Mouse (Mus musculus) thymus, adult 2 months (tissue): ENCODE measurements around the gene Polg. TPM values are rescaled to one million over a fixed set of nuclear protein-coding genes. Genes with fewer than 3 reads are reported as not detected.
A peak's percentile ranks its signal among the peaks of the same experiment; 100 is the strongest.

ENCODE experiments used
- DNase-seq: peaks from one replicate; pipeline ENCODE4 v3.0.0; 2021
- H3K27ac ChIP-seq: fragments of 200-500 bp; 2 replicates; pipeline ENCODE4 v1.5.1; 2012; ENCODE audit warnings: low read length, control low read depth; ENCODE audit not compliant: control insufficient read depth, insufficient read depth
- H3K27me3 ChIP-seq: fragments of 200-500 bp; 2 replicates; pipeline ENCODE4 v1.6.1; 2012; ENCODE audit warnings: mild to moderate bottlenecking, low read length, moderate library complexity, mixed read lengths; ENCODE audit not compliant: control insufficient read depth, insufficient read depth
- H3K36me3 ChIP-seq: fragments of 200-500 bp; 2 replicates; pipeline ENCODE4 v1.6.1; 2012; ENCODE audit warnings: mild to moderate bottlenecking, low read length, moderate library complexity; ENCODE audit not compliant: control insufficient read depth, insufficient read depth
- H3K4me1 ChIP-seq: fragments of 200-500 bp; replicated peaks from 2 replicates; pipeline ENCODE4 v1.6.1; 2012; ENCODE audit warnings: low read length; ENCODE audit not compliant: control insufficient read depth, insufficient read depth
- H3K4me3 ChIP-seq: fragments of 200-500 bp; 2 replicates; pipeline ENCODE4 v1.5.1; 2012; ENCODE audit warnings: mild to moderate bottlenecking, low read length, control low read depth, moderate library complexity; ENCODE audit not compliant: control insufficient read depth, insufficient read depth
- CTCF ChIP-seq: fragments of 200-500 bp; IDR thresholded peaks from 2 replicates; pipeline ENCODE4 v1.5.1; 2012; ENCODE audit warnings: mild to moderate bottlenecking, control low read depth, low read length, moderate library complexity, borderline replicate concordance; ENCODE audit not compliant: control insufficient read depth, poor library complexity, insufficient read depth; ENCODE audit errors: extremely low read depth
- POLR2A ChIP-seq: fragments of 200-500 bp; IDR thresholded peaks from 2 replicates; pipeline ENCODE4 v1.6.1; 2012; ENCODE audit warnings: mild to moderate bottlenecking, low read length, control low read depth, moderate library complexity; ENCODE audit not compliant: control insufficient read depth, poor library complexity, insufficient read depth; ENCODE audit errors: extremely low read depth
- WGBS: fragments of 180-500 bp; shearing (Covaris S2); methylation state at CpG from one replicate; pipeline ENCODE4 v1.1.7; 2018; 5-methylcytosine and 5-hydroxymethylcytosine counted together
- polyA plus RNA-seq: library from polyadenylated mRNA; depleted of rRNA; stranded (reverse); fragments of >200 nt; gene quantifications from 2 replicates; pipeline ENCODE4 v1.2.3, GENCODE M21; 2012

Gene Polg
- polyA plus RNA-seq, 1 experiment = 164 TPM

GRCm38 (mm10) chr7:79465461-79466044, 609 bp downstream of the Polg start:
- peak overlapping the region; percentile 82 for H3K4me3 ChIP-seq
- H3K27ac ChIP-seq = peak overlapping the region; percentile 13
- DNase-seq = peak; percentile 72
- peaks cover 18% of the 10 kb centered on the region for H3K36me3 ChIP-seq
- no peaks in the 10 kb centered on the region for H3K27me3 ChIP-seq
- WGBS = 6% methylated on average over 47 of the region's 47 CpGs
- H3K4me1 ChIP-seq = peaks cover 30% of the 10 kb centered on the region
- TF ChIP-seq POLR2A = no peak
- TF ChIP-seq CTCF = no peak

- 86% methylated on average over 47 of the region's 47 CpGs for WGBS
- TF ChIP-seq CTCF = no peak
- no peak for TF ChIP-seq POLR2A
- H3K27ac ChIP-seq = no peak overlapping the region
- peak overlapping the region; percentile 82 for H3K4me3 ChIP-seq
- DNase-seq = peak; percentile 15
- H3K27me3 ChIP-seq = no peaks in the 10 kb centered on the region
- peaks cover 25% of the 10 kb centered on the region for H3K36me3 ChIP-seq
- H3K4me1 ChIP-seq = peaks cover 30% of the 10 kb centered on the region
Observed at GRCm38 (mm10) chr7:79464776-79465420, 1.3 kb downstream of the Polg start.

GRCm38 (mm10) chr7:79463376-79464077, 2.6 kb downstream of the Polg start:
- TF ChIP-seq CTCF (no peak), POLR2A (no peak)
- WGBS = 95% methylated on average over 11 of the region's 11 CpGs

GRCm38 (mm10) chr7:79461721-79462120, 4.4 kb downstream of the Polg start:
- Histone ChIP-seq H3K4me1 (peaks cover 24% of the 10 kb centered on the region), H3K27me3 (no peaks in the 10 kb centered on the region), H3K27ac (no peak overlapping the region), H3K36me3 (peaks cover 55% of the 10 kb centered on the region), H3K4me3 (no peak overlapping the region)
- no peak for DNase-seq
- TF ChIP-seq CTCF (no peak), POLR2A (no peak)
- WGBS = 98% methylated on average over 10 of the region's 10 CpGs

More at GRCm38 (mm10) chr7:79463376-79464077, 2.6 kb downstream of the Polg start:
- Histone ChIP-seq H3K4me3 (no peak overlapping the region), H3K4me1 (peaks cover 30% of the 10 kb centered on the region), H3K36me3 (peaks cover 39% of the 10 kb centered on the region), H3K27me3 (no peaks in the 10 kb centered on the region), H3K27ac (no peak overlapping the region)
- DNase-seq = no peak

- Histone ChIP-seq H3K36me3 (peaks cover 57% of the 10 kb centered on the region), H3K4me3 (no peak overlapping the region), H3K4me1 (0 out of 2 replicates have a peak, but pooled peaks cover 2% of the 10 kb centered on the region), H3K27me3 (no peaks in the 10 kb centered on the region), H3K27ac (peak overlapping the region; percentile 66; the same call in 1 of the 2 replicates)
- DNase-seq = no peak
- TF ChIP-seq POLR2A = no peak
- TF ChIP-seq CTCF = no peak
- 72% methylated on average over 3 of the region's 3 CpGs for WGBS
Observed at GRCm38 (mm10) chr7:79447486-79447885, 18.7 kb downstream of the Polg start.

- no peak for DNase-seq
- peaks cover 53% of the 10 kb centered on the region for H3K36me3 ChIP-seq
- 0 out of 2 replicates have a peak, but pooled peaks cover 2% of the 10 kb centered on the region for H3K4me1 ChIP-seq
- H3K27me3 ChIP-seq = no peaks in the 10 kb centered on the region
- H3K4me3 ChIP-seq = no peak overlapping the region
- WGBS = 91% methylated on average over 2 of the region's 2 CpGs
- no peak for TF ChIP-seq POLR2A
- no peak for TF ChIP-seq CTCF
- H3K27ac ChIP-seq = no peak overlapping the region
Observed at GRCm38 (mm10) chr7:79447048-79447447, 19.1 kb downstream of the Polg start.
